Mouse (Mus musculus) megakaryocyte, embryonic 14.5 days (primary cell): ENCODE measurements at regions not wholly inside any gene's neighbourhood (a gene's known extent, or its start where the extent isn't known, plus 50 kb on each side); places are given as distances from the start of the nearest gene placed in this dataset.

Experiments
- FLI1 ChIP-seq: IDR thresholded peaks from 2 replicates; pipeline ENCODE4 v1.6.1; 2012; ENCODE audit warnings: low read length, inconsistent platforms, mixed read lengths
- GATA1 ChIP-seq: IDR thresholded peaks from 3 replicates; pipeline ENCODE4 v1.6.1; 2012; ENCODE audit warnings: mixed read lengths, low read length, inconsistent platforms, borderline replicate concordance

GRCm38 (mm10) chr15:25305801-25306200 lies 107.8 kb downstream of the Basp1 start:
- no peak for TF ChIP-seq GATA1
- no peak for TF ChIP-seq FLI1
